Mouse (Mus musculus) brain, embryonic 14.5 days (tissue): Measurements from ENCODE around the gene Grk2.

Experiments used
- CTCF ChIP-seq: fragments of 200-500 bp; IDR thresholded peaks from 2 replicates; pipeline ENCODE4 v1.5.1; 2012; ENCODE audit warnings: inconsistent platforms, mild to moderate bottlenecking, moderate library complexity, borderline replicate concordance; ENCODE audit not compliant: insufficient read depth, insufficient read length; ENCODE audit errors: extremely low read depth
- POLR2A ChIP-seq: fragments of 200-500 bp; IDR thresholded peaks from 2 replicates; pipeline ENCODE4 v1.6.1; 2012; ENCODE audit warnings: mild to moderate bottlenecking, inconsistent platforms, borderline replicate concordance; ENCODE audit not compliant: poor library complexity, insufficient read depth, insufficient read length, severe bottlenecking; ENCODE audit errors: extremely low read depth

DNA sequence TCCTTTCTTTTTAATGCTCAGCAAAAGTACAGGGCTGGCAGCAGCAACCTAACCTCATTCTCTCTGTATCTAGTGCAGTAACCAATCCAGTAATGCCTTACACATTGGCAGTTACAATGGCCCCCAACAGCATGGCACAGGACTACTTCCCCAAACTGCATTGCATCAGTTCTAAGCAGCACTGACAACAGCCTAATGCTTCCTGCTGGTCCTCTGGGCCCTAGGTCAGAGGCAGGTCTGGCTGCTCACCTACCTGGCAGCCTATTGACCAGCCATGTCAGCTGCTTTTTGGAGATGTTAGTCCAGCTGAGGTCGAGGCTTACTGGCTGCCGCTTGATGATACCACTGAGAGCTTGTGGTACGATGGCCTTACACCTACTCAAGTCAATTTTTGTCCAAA is 16.1 kb upstream of the Grk2 start:
- TF ChIP-seq CTCF: no peak
- no peak for TF ChIP-seq POLR2A
